Mouse (Mus musculus): ENCODE results near the gene Gm49450. TPM values are rescaled to one million over a fixed set of nuclear protein-coding genes. Genes with fewer than 3 reads are reported as not detected.
A peak's percentile ranks its signal among the peaks of the same experiment; 100 is the strongest.
"Not testable (repeated sequence)": the region's sequence is repeated elsewhere in the genome, so short reads cannot be mapped to it uniquely, and the experiment has no call there.

Gm49450 gene
- polyA plus RNA-seq, 1 experiment from 2014 or later: not detected

DNA sequence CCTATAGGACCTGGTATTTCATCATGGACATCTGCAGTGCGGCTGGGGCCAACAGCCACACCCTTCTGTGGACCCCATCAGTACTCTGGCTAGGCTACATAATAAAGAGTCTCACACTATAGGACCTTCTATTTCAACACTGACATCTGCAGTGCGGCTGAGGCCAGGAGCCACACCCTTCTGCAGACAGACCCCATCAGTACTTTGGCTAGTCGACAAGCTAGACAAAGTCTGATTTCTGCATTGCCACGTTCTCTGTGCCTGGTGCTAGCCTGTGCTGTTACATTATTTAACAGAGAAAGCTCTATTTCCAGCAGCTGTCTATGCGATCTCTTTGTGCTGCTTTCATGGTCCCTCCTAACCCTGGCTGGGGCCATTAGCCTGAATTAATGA, 1.3 kb downstream of the Gm49450 start:
- no peaks in the 10 kb centered on the region for H3K36me3 ChIP-seq (ENCODE audit: control insufficient read depth, insufficient read depth, low read length)
- 50% methylated on average over 5 of the region's 5 CpGs for WGBS
- H3K9me3 ChIP-seq (ENCODE audit: control insufficient read depth, low read length): no peaks in the 10 kb centered on the region
- DNase-seq (ENCODE audit: low spot score) (peak; percentile 41), ATAC-seq (ENCODE audit: insufficient number of reproducible peaks, low FRiP score, low TSS enrichment, low read depth) (no peak)
- no peaks in the 10 kb centered on the region for H3K27me3 ChIP-seq (ENCODE audit: control insufficient read depth, insufficient read depth, low read length)
- peak overlapping the region; percentile 63 for H3K4me3 ChIP-seq (ENCODE audit: low read depth, low read length)
- peak overlapping the region; percentile 28 for H3K9ac ChIP-seq (ENCODE audit: low read length)
- H3K4me2 ChIP-seq (ENCODE audit: low read depth, severe bottlenecking): peak overlapping the region; percentile 59
- H3K4me1 ChIP-seq (ENCODE audit: control insufficient read depth, insufficient read depth, low read length): peaks cover 8% of the 10 kb centered on the region; the same call in 1 of the 2 replicates
- H3K27ac ChIP-seq (replicated peaks; ENCODE audit: low read depth, low read length): no peak overlapping the region

DNA sequence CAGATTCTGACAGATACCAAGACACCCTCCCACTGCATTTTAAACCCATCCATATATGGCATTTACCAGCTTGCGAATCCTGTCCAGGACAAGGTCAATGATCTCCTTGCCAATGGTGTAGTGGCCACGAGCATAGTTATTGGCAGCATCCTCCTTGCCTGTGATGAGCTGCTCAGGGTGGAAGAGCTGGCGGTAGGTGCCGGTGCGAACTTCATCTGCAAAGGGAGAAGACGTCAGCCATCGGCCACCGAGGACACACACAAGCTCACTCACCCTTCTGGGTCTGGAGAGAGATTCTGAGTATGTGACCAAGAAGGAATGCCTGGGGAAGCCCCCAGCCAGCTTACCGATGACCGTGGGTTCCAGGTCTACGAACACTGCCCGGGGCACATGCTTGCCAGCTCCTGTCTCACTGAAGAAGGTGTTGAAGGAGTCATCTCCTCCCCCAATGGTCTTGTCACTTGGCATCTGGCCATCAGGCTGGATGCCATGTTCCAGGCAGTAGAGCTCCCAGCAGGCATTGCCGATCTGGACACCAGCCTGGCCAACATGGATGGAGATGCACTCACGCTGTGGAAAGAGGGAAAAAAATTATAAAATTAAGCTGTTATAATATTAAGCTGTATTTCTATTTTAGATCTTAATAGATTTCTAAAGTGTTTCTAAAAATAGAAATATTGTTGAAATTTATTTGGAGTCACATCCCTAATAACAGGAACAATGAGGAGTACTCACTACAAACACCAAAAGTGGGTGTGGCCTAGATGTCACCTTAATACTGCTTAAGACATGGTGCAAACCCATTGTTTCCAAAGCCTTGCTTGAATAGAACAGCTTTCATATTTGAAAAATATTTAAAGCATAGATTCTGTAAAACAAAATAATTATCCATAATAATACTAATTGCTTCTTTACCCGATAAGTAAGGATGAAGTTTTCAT, 2.0 kb downstream of the Gm49450 start:
- not testable (repeated sequence) for ATAC-seq (ENCODE audit: insufficient number of reproducible peaks, low FRiP score, low TSS enrichment, low read depth)

DNA sequence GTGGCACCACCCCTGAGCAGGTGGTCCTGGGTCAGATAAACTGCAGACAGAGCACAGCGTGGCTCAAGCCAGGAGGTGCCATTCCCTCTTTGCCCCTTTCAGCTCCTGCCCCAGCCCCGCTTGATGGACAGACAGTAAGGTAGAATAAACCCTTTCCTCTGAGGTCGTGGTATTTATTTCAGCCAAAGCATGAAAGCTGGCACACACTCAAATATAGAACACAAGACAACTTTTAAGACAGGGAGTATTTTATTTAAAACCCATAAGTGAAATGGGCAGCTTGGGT, 3.8 kb downstream of the Gm49450 start:
- peaks cover 4% of the 10 kb centered on the region; the same call in 1 of the 2 replicates for H3K4me1 ChIP-seq (ENCODE audit: control insufficient read depth, insufficient read depth, low read length)
- no peaks in the 10 kb centered on the region for H3K27me3 ChIP-seq (ENCODE audit: control insufficient read depth, insufficient read depth, low read length)
- DNase-seq (ENCODE audit: low spot score) (no peak), ATAC-seq (ENCODE audit: insufficient number of reproducible peaks, low FRiP score, low TSS enrichment, low read depth) (no peak)
- no peak overlapping the region for H3K4me2 ChIP-seq (ENCODE audit: low read depth, severe bottlenecking)
- 79% methylated on average over 3 of the region's 3 CpGs for WGBS
- H3K27ac ChIP-seq (replicated peaks; ENCODE audit: low read depth, low read length): no peak overlapping the region
- no peak overlapping the region for H3K9ac ChIP-seq (ENCODE audit: low read length)
- H3K9me3 ChIP-seq (ENCODE audit: control insufficient read depth, low read length): no peaks in the 10 kb centered on the region
- H3K36me3 ChIP-seq (ENCODE audit: control insufficient read depth, insufficient read depth, low read length): no peaks in the 10 kb centered on the region
- no peak overlapping the region for H3K4me3 ChIP-seq (ENCODE audit: low read depth, low read length)

More for the DNA sequence above, 2.0 kb downstream of the Gm49450 start:
- not testable (repeated sequence) for H3K36me3 ChIP-seq (ENCODE audit: control insufficient read depth, insufficient read depth, low read length); H3K27me3 ChIP-seq (ENCODE audit: control insufficient read depth, insufficient read depth, low read length); H3K9ac ChIP-seq (ENCODE audit: low read length); DNase-seq (ENCODE audit: low spot score); H3K27ac ChIP-seq (replicated peaks; ENCODE audit: low read depth, low read length); H3K4me1 ChIP-seq (ENCODE audit: control insufficient read depth, insufficient read depth, low read length); H3K9me3 ChIP-seq (ENCODE audit: control insufficient read depth, low read length)
- WGBS: 97% methylated on average over 10 of the region's 15 CpGs
- H3K4me2 ChIP-seq (ENCODE audit: low read depth, severe bottlenecking): peak overlapping the region; percentile 59
- H3K4me3 ChIP-seq (ENCODE audit: low read depth, low read length): peak overlapping the region; percentile 63

DNA sequence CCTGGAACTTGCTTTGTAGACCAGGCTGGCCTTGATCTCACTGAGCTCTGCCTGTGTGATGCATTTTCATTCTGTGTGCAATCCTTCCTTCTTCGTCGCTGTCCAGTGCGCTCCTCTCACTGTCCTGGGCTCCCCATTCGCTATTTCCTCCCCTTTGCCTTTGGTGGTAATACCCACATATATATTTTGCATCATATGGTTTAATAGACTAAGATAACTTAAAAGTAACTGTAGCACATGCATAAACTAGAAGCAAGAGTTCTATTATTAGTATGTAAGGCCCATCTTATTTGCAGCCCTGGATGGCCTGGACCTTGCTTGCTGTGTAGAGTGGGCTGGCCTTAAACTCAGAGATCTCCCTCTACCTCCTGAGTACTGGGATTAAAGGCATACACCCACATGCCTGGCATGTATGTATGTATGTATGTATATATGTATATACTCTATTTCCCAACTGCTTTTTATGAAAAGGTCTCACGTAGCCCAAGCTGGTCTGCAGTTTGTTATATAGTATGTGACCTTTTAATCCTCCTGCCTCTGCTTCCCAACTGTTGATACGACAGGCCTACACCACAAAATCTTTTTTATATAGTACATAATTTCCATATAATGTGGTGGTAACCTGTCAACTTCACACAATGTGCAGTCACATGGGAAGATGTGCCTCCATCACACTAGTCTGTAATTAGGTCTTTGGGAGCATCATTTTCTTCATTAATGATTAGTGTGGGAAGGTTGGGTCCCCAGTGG, 4.3 kb downstream of the Gm49450 start:
- ATAC-seq (ENCODE audit: insufficient number of reproducible peaks, low FRiP score, low TSS enrichment, low read depth): no peak
- Histone ChIP-seq H3K9ac (ENCODE audit: low read length) (no peak overlapping the region), H3K4me2 (ENCODE audit: low read depth, severe bottlenecking) (no peak overlapping the region), H3K9me3 (ENCODE audit: control insufficient read depth, low read length) (no peaks in the 10 kb centered on the region), H3K36me3 (ENCODE audit: control insufficient read depth, insufficient read depth, low read length) (no peaks in the 10 kb centered on the region), H3K4me3 (ENCODE audit: low read depth, low read length) (no peak overlapping the region), H3K4me1 (ENCODE audit: control insufficient read depth, insufficient read depth, low read length) (peaks cover 1% of the 10 kb centered on the region; the same call in 1 of the 2 replicates), H3K27me3 (ENCODE audit: control insufficient read depth, insufficient read depth, low read length) (no peaks in the 10 kb centered on the region), H3K27ac (replicated peaks; ENCODE audit: low read depth, low read length) (no peak overlapping the region)
- no peak for DNase-seq (ENCODE audit: low spot score)
- 78% methylated on average over 6 of the region's 6 CpGs for WGBS

DNA sequence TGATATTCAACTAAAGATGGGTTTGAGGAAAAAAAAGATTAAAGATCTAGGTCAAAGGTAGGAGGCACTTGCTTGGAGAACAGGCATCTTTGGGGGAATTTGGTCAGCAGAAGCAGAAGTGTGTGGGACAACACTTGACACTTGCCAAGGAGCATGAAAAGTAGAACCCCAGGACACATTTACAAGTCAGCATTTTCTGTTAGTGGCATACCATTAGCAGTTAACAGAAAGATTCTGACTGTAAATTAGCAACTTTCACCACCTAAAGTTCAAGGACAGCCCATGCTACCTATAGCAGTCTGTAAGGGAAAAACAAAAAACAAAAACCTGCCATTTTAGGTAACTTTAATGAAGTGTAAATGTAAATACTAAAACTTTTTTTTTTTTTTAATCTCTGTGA, 5.0 kb downstream of the Gm49450 start:
- no peaks in the 10 kb centered on the region for H3K9me3 ChIP-seq (ENCODE audit: control insufficient read depth, low read length)
- H3K27me3 ChIP-seq (ENCODE audit: control insufficient read depth, insufficient read depth, low read length): no peaks in the 10 kb centered on the region
- no peaks in the 10 kb centered on the region for H3K36me3 ChIP-seq (ENCODE audit: control insufficient read depth, insufficient read depth, low read length)
- no peaks in the 10 kb centered on the region for H3K4me1 ChIP-seq (ENCODE audit: control insufficient read depth, insufficient read depth, low read length)
- H3K27ac ChIP-seq (replicated peaks; ENCODE audit: low read depth, low read length): no peak overlapping the region
- no peak for ATAC-seq (ENCODE audit: insufficient number of reproducible peaks, low FRiP score, low TSS enrichment, low read depth)
- H3K9ac ChIP-seq (ENCODE audit: low read length): no peak overlapping the region
- no peak for DNase-seq (ENCODE audit: low spot score)
- H3K4me3 ChIP-seq (ENCODE audit: low read depth, low read length): no peak overlapping the region
- H3K4me2 ChIP-seq (ENCODE audit: low read depth, severe bottlenecking): no peak overlapping the region

DNA sequence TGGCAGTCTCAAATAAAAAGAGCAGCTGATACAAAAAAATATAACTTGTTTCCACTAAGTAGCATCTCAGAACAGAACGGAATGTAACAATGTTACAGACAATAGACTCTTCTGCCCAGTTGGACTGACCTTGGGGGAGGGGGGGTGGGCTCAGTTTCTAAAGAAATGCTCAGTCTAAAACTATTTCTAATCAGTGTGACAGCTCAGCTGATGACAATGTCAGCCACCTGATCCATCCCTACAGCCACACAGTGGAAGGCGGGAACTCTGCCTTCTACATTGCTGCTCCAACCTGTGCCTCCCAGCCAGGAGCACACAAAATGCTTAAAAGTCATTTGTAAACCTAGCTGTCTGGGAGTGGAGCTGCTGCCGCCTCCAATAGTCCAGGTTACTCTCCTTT, 5.5 kb downstream of the Gm49450 start:
- ATAC-seq (ENCODE audit: insufficient number of reproducible peaks, low FRiP score, low TSS enrichment, low read depth) (no peak), DNase-seq (ENCODE audit: low spot score) (no peak)
- H3K4me2 ChIP-seq (ENCODE audit: low read depth, severe bottlenecking): no peak overlapping the region
- no peak overlapping the region for H3K27ac ChIP-seq (replicated peaks; ENCODE audit: low read depth, low read length)
- no peak overlapping the region for H3K9ac ChIP-seq (ENCODE audit: low read length)
- H3K4me1 ChIP-seq (ENCODE audit: control insufficient read depth, insufficient read depth, low read length): no peaks in the 10 kb centered on the region
- no peaks in the 10 kb centered on the region for H3K9me3 ChIP-seq (ENCODE audit: control insufficient read depth, low read length)
- H3K36me3 ChIP-seq (ENCODE audit: control insufficient read depth, insufficient read depth, low read length): no peaks in the 10 kb centered on the region
- H3K27me3 ChIP-seq (ENCODE audit: control insufficient read depth, insufficient read depth, low read length): no peaks in the 10 kb centered on the region
- H3K4me3 ChIP-seq (ENCODE audit: low read depth, low read length): no peak overlapping the region
- 60% methylated on average over 3 of the region's 3 CpGs for WGBS

DNA sequence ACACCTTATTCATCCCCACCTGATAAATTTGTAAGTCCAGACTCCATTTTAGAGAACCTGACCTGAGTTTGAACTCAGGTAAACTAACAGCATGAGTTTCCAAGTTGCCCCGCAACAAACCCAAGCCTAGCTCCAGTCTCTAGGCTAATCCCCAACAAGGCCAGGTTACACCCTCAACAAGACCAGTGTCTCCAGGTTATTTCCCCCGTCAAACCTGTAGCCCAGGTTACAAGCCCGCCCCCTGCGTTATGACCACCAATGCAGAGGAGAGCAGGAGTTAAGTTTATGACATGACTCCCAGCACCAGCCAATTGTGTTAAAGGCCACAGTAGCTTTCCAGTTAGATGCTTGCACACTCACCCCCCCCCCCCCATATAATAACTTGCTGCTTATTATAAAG, 10.2 kb downstream of the Gm49450 start:
- no peak overlapping the region for H3K4me2 ChIP-seq (ENCODE audit: low read depth, severe bottlenecking)
- 60% methylated on average over 4 of the region's 4 CpGs for WGBS
- no peaks in the 10 kb centered on the region for H3K4me1 ChIP-seq (ENCODE audit: control insufficient read depth, insufficient read depth, low read length)
- H3K4me3 ChIP-seq (ENCODE audit: low read depth, low read length): no peak overlapping the region
- no peak for ATAC-seq (ENCODE audit: insufficient number of reproducible peaks, low FRiP score, low TSS enrichment, low read depth)
- no peaks in the 10 kb centered on the region for H3K9me3 ChIP-seq (ENCODE audit: control insufficient read depth, low read length)
- H3K27ac ChIP-seq (replicated peaks; ENCODE audit: low read depth, low read length): no peak overlapping the region
- H3K27me3 ChIP-seq (ENCODE audit: control insufficient read depth, insufficient read depth, low read length): no peaks in the 10 kb centered on the region
- no peak for DNase-seq (ENCODE audit: low spot score)
- H3K36me3 ChIP-seq (ENCODE audit: control insufficient read depth, insufficient read depth, low read length): no peaks in the 10 kb centered on the region
- H3K9ac ChIP-seq (ENCODE audit: low read length): no peak overlapping the region

DNA sequence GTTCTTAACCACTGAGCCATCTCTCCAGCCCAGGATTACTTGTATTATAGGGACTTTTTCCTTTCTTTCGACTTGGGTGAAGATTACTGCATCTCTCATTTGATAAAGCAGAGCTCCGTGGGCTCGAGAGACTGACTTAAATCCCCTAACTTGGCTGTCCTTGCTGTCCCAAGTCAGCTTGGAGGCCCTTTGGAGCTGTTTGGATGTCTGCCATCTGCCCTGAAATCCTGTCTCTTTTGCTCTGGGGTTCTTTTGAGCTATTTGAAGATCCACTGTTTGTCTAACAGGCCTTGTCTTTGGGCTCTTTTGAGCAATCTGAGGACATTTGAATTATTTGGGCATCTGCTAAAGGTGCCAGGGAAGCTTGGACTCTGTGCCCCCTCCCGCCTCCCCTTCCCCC, 11.3 kb downstream of the Gm49450 start:
- Histone ChIP-seq H3K4me1 (ENCODE audit: control insufficient read depth, insufficient read depth, low read length) (no peaks in the 10 kb centered on the region), H3K27me3 (ENCODE audit: control insufficient read depth, insufficient read depth, low read length) (no peaks in the 10 kb centered on the region), H3K9me3 (ENCODE audit: control insufficient read depth, low read length) (no peaks in the 10 kb centered on the region), H3K4me3 (ENCODE audit: low read depth, low read length) (no peak overlapping the region), H3K4me2 (ENCODE audit: low read depth, severe bottlenecking) (no peak overlapping the region), H3K9ac (ENCODE audit: low read length) (no peak overlapping the region), H3K27ac (replicated peaks; ENCODE audit: low read depth, low read length) (no peak overlapping the region), H3K36me3 (ENCODE audit: control insufficient read depth, insufficient read depth, low read length) (no peaks in the 10 kb centered on the region)
- DNase-seq (ENCODE audit: low spot score): no peak
- ATAC-seq (ENCODE audit: insufficient number of reproducible peaks, low FRiP score, low TSS enrichment, low read depth): no peak
- WGBS: 93% methylated on average over 4 of the region's 4 CpGs

All from limb, embryonic 11.5 days (tissue).